Mouse (Mus musculus) 3134 (cell line): Measurements from ENCODE around the gene Fmnl3.

Experiments
- DNase-seq: peaks from one replicate; pipeline ENCODE4 v3.0.0-alpha.2; 2011; ENCODE audit warnings: low spot score; ENCODE audit not compliant: insufficient read length; ENCODE audit errors: extremely low read depth

Fmnl3 gene

GRCm38 (mm10) chr15:99344961-99345360 lies 25.3 kb downstream of the Fmnl3 start:
- peak; percentile 38 for DNase-seq

GRCm38 (mm10) chr15:99344148-99344870 lies 26.0 kb downstream of the Fmnl3 start:
- DNase-seq: peak; percentile 50

- peak; percentile 46 for DNase-seq
These were observed 26.7 kb downstream of the Fmnl3 start for GRCm38 (mm10) chr15:99343414-99344147.

GRCm38 (mm10) chr15:99342194-99342981 lies 27.9 kb downstream of the Fmnl3 start:
- DNase-seq: no peak

GRCm38 (mm10) chr15:99341102-99341501 lies 29.2 kb downstream of the Fmnl3 start:
- DNase-seq: no peak

GRCm38 (mm10) chr15:99339669-99340068 lies 30.6 kb downstream of the Fmnl3 start:
- DNase-seq: no peak

GRCm38 (mm10) chr15:99338916-99339315 lies 31.4 kb downstream of the Fmnl3 start:
- no peak for DNase-seq

GRCm38 (mm10) chr15:99335801-99336320 lies 34.4 kb downstream of the Fmnl3 start:
- no peak for DNase-seq

GRCm38 (mm10) chr15:99334500-99334899 lies 35.8 kb downstream of the Fmnl3 start:
- peak; percentile 64 for DNase-seq

- DNase-seq: no peak
These were observed 36.6 kb downstream of the Fmnl3 start for GRCm38 (mm10) chr15:99333676-99334065.

- peak; percentile 78 for DNase-seq
These were observed 37.2 kb downstream of the Fmnl3 start for GRCm38 (mm10) chr15:99332921-99333675.

- DNase-seq: no peak
These were observed 38.2 kb downstream of the Fmnl3 start for GRCm38 (mm10) chr15:99332111-99332510.

GRCm38 (mm10) chr15:99331341-99331740 lies 38.9 kb downstream of the Fmnl3 start:
- DNase-seq: no peak

GRCm38 (mm10) chr15:99330324-99330723 lies 40.0 kb downstream of the Fmnl3 start:
- DNase-seq: no peak

GRCm38 (mm10) chr15:99328011-99328410 lies 42.3 kb downstream of the Fmnl3 start:
- no peak for DNase-seq

- no peak for DNase-seq
These were observed 43.3 kb downstream of the Fmnl3 start for GRCm38 (mm10) chr15:99326959-99327358.

GRCm38 (mm10) chr15:99326407-99326806 lies 43.9 kb downstream of the Fmnl3 start:
- DNase-seq: no peak

- no peak for DNase-seq
These were observed 44.7 kb downstream of the Fmnl3 start for GRCm38 (mm10) chr15:99325598-99325997.

GRCm38 (mm10) chr15:99324151-99324550 lies 46.1 kb downstream of the Fmnl3 start:
- DNase-seq: no peak

- no peak for DNase-seq
These were observed 49.3 kb downstream of the Fmnl3 start for GRCm38 (mm10) chr15:99320978-99321377.
